Comparison of ENCODE assay signal across 20 mouse cellular contexts in genomic region chr4:152710339-152710738, GRCm38 (mm10).
"Had no signal": no experiment of that assay in that cellular context is flagged by ENCODE, and none has a peak within 500 bp of the region (broad histone marks: within the 10 kb centered on the region; RNA-seq: fewer than 3 reads in every experiment).

No protein-coding gene starts in this region.

- H3K4me1 ChIP-seq: limb, embryonic 12.5 days; limb, embryonic 15.5 days; liver, embryonic 15.5 days; midbrain, embryonic 10.5 days; midbrain, embryonic 13.5 days; neural tube, embryonic 12.5 days; neural tube, embryonic 15.5 days had no signal

- H3K9me3 ChIP-seq: limb, embryonic 12.5 days; limb, embryonic 15.5 days; liver, embryonic 15.5 days; midbrain, embryonic 10.5 days; midbrain, embryonic 13.5 days; neural tube, embryonic 12.5 days; neural tube, embryonic 15.5 days had no signal

- H3K27me3 ChIP-seq: limb, embryonic 15.5 days; liver, embryonic 15.5 days; midbrain, embryonic 13.5 days; neural tube, embryonic 12.5 days; neural tube, embryonic 15.5 days had no signal

- H3K4me3 ChIP-seq: limb, embryonic 12.5 days; limb, embryonic 15.5 days; liver, embryonic 15.5 days; midbrain, embryonic 10.5 days; midbrain, embryonic 13.5 days; neural tube, embryonic 12.5 days; neural tube, embryonic 15.5 days had no signal

- ATAC-seq: midbrain, embryonic 13.5 days had no signal

- DNase-seq: kidney, adult 9 months; kidney, postnatal 14 days; kidney, postnatal 4 days; left cerebral cortex, postnatal 4 days; lung, adult 2 months; lung, postnatal 14 days; lung, postnatal 4 days; right cerebral cortex, adult 18-20 months; right cerebral cortex, postnatal 14 days; right cerebral cortex, postnatal 4 days; thymus, adult 2 months; thymus, postnatal 14 days; thymus, postnatal 4 days had no signal

- H3K36me3 ChIP-seq: limb, embryonic 12.5 days; limb, embryonic 15.5 days; liver, embryonic 15.5 days; midbrain, embryonic 10.5 days; midbrain, embryonic 13.5 days; neural tube, embryonic 12.5 days; neural tube, embryonic 15.5 days had no signal
